Mouse (Mus musculus) CH12.LX (cell line): ENCODE measurements at regions not wholly inside any gene's neighbourhood (a gene's known extent, or its start where the extent isn't known, plus 50 kb on each side); places are given as distances from the start of the nearest gene placed in this dataset.

Experiments used
- DNase-seq: peaks from one replicate; pipeline ENCODE4 v3.0.0-alpha.2; 2013; ENCODE audit errors: extremely low read depth
- H3K27ac ChIP-seq: 2 replicates; pipeline ENCODE4 v1.5.1; 2012; ENCODE audit warnings: low read depth, mild to moderate bottlenecking, control low read depth, moderate library complexity; ENCODE audit not compliant: insufficient read depth
- H3K27me3 ChIP-seq: replicated peaks from 2 replicates; pipeline ENCODE3; 2012; ENCODE audit warnings: inconsistent platforms
- H3K36me3 ChIP-seq, 2 experiments: replicated peaks in 1 of 2; 2 replicates each; pipeline versions ENCODE3 to v1.6.1; 2012; ENCODE audit warnings: inconsistent platforms in 1 of 2, low read length in 1 of 2, mild to moderate bottlenecking in 1 of 2, mixed read lengths in 1 of 2, moderate library complexity in 1 of 2; ENCODE audit not compliant: control insufficient read depth in 1 of 2, insufficient read depth in 1 of 2
- H3K4me1 ChIP-seq, 2 experiments: 2 replicates each; pipeline ENCODE4 v1.6.1; 2012; ENCODE audit warnings: inconsistent platforms in 1 of 2, moderate library complexity in 1 of 2; ENCODE audit not compliant: insufficient read depth in 2 of 2, control insufficient read depth in 1 of 2
- H3K4me2 ChIP-seq: 2 replicates; pipeline ENCODE4 v1.6.1; 2012; ENCODE audit warnings: low read depth, mild to moderate bottlenecking, control low read depth; ENCODE audit not compliant: poor library complexity, insufficient read depth, severe bottlenecking
- H3K4me3 ChIP-seq, 3 experiments: fragments of 150-350 bp in 1 of 3; sonication (generic) in 1 of 3; replicated peaks in 1 of 3; 2 replicates each; pipeline versions ENCODE3 to v1.5.1; 2011 to 2012; ENCODE audit warnings: low read depth in 2 of 3, low read length in 2 of 3, mild to moderate bottlenecking in 2 of 3, moderate library complexity in 2 of 3, control low read depth in 1 of 3, improper control_type of control experiment in 1 of 3, inconsistent platforms in 1 of 3, mixed read lengths in 1 of 3; ENCODE audit not compliant: poor library complexity in 1 of 3
- H3K79me2 ChIP-seq: replicated peaks from 2 replicates; pipeline ENCODE4 v1.6.1; 2012; ENCODE audit warnings: mild to moderate bottlenecking, moderate library complexity; ENCODE audit not compliant: control insufficient read depth, poor library complexity, insufficient read depth, severe bottlenecking; ENCODE audit errors: extremely low read depth
- H3K9ac ChIP-seq: 2 replicates; pipeline ENCODE4 v1.6.1; 2012; ENCODE audit warnings: low read depth, mild to moderate bottlenecking, control low read depth, moderate library complexity; ENCODE audit not compliant: insufficient read depth
- H3K9me3 ChIP-seq: replicated peaks from 2 replicates; pipeline ENCODE3; 2012; ENCODE audit warnings: low read length, inconsistent platforms, mixed read lengths
- CHD2 ChIP-seq: IDR thresholded peaks from 2 replicates; pipeline ENCODE4 v1.6.1; 2011; ENCODE audit warnings: low read length, improper control_type of control experiment
- CTCF ChIP-seq, 2 experiments: IDR thresholded peaks in 1 of 2; conservative IDR thresholded peaks in 1 of 2; 2 replicates each; pipeline ENCODE4 v1.5.1; 2011 to 2012; ENCODE audit warnings: low read depth in 2 of 2, low read length in 2 of 2, improper control_type of control experiment in 1 of 2, inconsistent platforms in 1 of 2, mild to moderate bottlenecking in 1 of 2, moderate library complexity in 1 of 2
- ELF1 ChIP-seq: IDR thresholded peaks from 2 replicates; pipeline ENCODE4 v1.6.1; 2014; ENCODE audit warnings: low read depth, mild to moderate bottlenecking, inconsistent platforms, low read length, improper control_type of control experiment
- ETS1 ChIP-seq: conservative IDR thresholded peaks from 2 replicates; pipeline ENCODE4 v1.6.1; 2012; ENCODE audit warnings: low read depth, mild to moderate bottlenecking, inconsistent platforms, low read length, improper control_type of control experiment, moderate library complexity
- GABPA ChIP-seq: IDR thresholded peaks from 2 replicates; pipeline ENCODE4 v1.6.1; 2012; ENCODE audit warnings: low read depth, low read length, improper control_type of control experiment, inconsistent platforms; ENCODE audit not compliant: insufficient replicate concordance
- IRF4 ChIP-seq: IDR thresholded peaks from 2 replicates; pipeline ENCODE4 v1.6.1; 2014; ENCODE audit warnings: low read depth, mild to moderate bottlenecking, inconsistent platforms, low read length, improper control_type of control experiment
- JUN ChIP-seq: IDR thresholded peaks from 2 replicates; pipeline ENCODE4 v1.6.1; 2011; ENCODE audit warnings: low read depth, mild to moderate bottlenecking, low read length, improper control_type of control experiment, moderate library complexity; ENCODE audit not compliant: insufficient read depth
- NELFE ChIP-seq: IDR thresholded peaks from 2 replicates; pipeline ENCODE4 v1.6.1; 2011; ENCODE audit warnings: low read depth, low read length, improper control_type of control experiment
- NRF1 ChIP-seq: IDR thresholded peaks from 2 replicates; pipeline ENCODE4 v1.6.1; 2014; ENCODE audit warnings: low read depth, mild to moderate bottlenecking, inconsistent platforms, low read length, improper control_type of control experiment, moderate library complexity
- POLR2AphosphoS2 ChIP-seq: IDR thresholded peaks from 2 replicates; pipeline ENCODE4 v1.6.1; 2011; ENCODE audit warnings: low read depth, low read length, improper control_type of control experiment
- RCOR1 ChIP-seq: conservative IDR thresholded peaks from 2 replicates; pipeline ENCODE4 v1.6.1; 2012; ENCODE audit warnings: low read depth, mild to moderate bottlenecking, inconsistent platforms, low read length, improper control_type of control experiment
- SIN3A ChIP-seq: IDR thresholded peaks from 2 replicates; pipeline ENCODE4 v1.6.1; 2012; ENCODE audit warnings: low read length, improper control_type of control experiment, inconsistent platforms
- SMC3 ChIP-seq: IDR thresholded peaks from 2 replicates; pipeline ENCODE4 v1.6.1; 2011; ENCODE audit warnings: low read depth, low read length, improper control_type of control experiment
- TCF12 ChIP-seq: IDR thresholded peaks from 2 replicates; pipeline ENCODE4 v1.6.1; 2014; ENCODE audit warnings: low read depth, mild to moderate bottlenecking, inconsistent platforms, low read length, improper control_type of control experiment
- UBTF ChIP-seq: IDR thresholded peaks from 2 replicates; pipeline ENCODE4 v1.6.1; 2012; ENCODE audit warnings: low read depth, mild to moderate bottlenecking, inconsistent platforms, low read length, improper control_type of control experiment, moderate library complexity
- USF1 ChIP-seq: IDR thresholded peaks from 2 replicates; pipeline ENCODE4 v1.6.1; 2014; ENCODE audit warnings: low read depth, mild to moderate bottlenecking, inconsistent platforms, low read length, improper control_type of control experiment
- ZC3H11A ChIP-seq: IDR thresholded peaks from 2 replicates; pipeline ENCODE4 v1.6.1; 2012; ENCODE audit warnings: low read depth, mild to moderate bottlenecking, inconsistent platforms, low read length, improper control_type of control experiment
- ZKSCAN1 ChIP-seq: IDR thresholded peaks from 2 replicates; pipeline ENCODE4 v1.6.1; 2012; ENCODE audit warnings: low read depth, inconsistent platforms, low read length, improper control_type of control experiment, borderline replicate concordance
- dilution Hi-C: fragments of 300-500 bp; cut with MboI; formaldehyde crosslinking; loops from 2 replicates; pipeline ENCODE4 v1.14.3; 2020; ENCODE audit warnings: low sequenced_read_pairs; ENCODE audit not compliant: extremely low pct_unique_long_range_greater_than_20kb, extremely low pct_ligation_motif_present
- in situ Hi-C: fragments of 300-500 bp; cut with MboI; formaldehyde crosslinking; loops from 3 replicates; pipeline ENCODE4 v1.14.3; 2019; ENCODE audit warnings: low sequenced_read_pairs, low pct_ligation_motif_present, low pct_unique_long_range_greater_than_20kb, mixed read lengths

GRCm38 (mm10) chr5:91303702-91304101, 99.1 kb downstream of the Btc start:
- Histone ChIP-seq H3K27ac (no peak overlapping the region), H3K9me3 (no peaks in the 10 kb centered on the region), H3K4me1 (no peaks in the 10 kb centered on the region), H3K4me3 (no peak overlapping the region), H3K4me2 (no peak overlapping the region), H3K9ac (no peak overlapping the region), H3K36me3 (no peaks in the 10 kb centered on the region), H3K27me3 (no peaks in the 10 kb centered on the region), H3K79me2 (no peaks in the 10 kb centered on the region)
- dilution Hi-C loops (no loop called here), in situ Hi-C loops (loop anchor here (10.0 to 25.0 kb wide), 2 partner anchors 266 to 329 kb away; partner anchors contain the start of gene Epgn)
- DNase-seq = no peak
- TF ChIP-seq SIN3A (no peak), CHD2 (no peak), UBTF (no peak), JUN (no peak), ZC3H11A (no peak), RCOR1 (no peak), ELF1 (no peak), ETS1 (no peak), GABPA (no peak), USF1 (no peak), NELFE (no peak), IRF4 (no peak), ZKSCAN1 (no peak)

- in situ Hi-C loops (loop anchor here (10.0 to 25.0 kb wide), 2 partner anchors 270 to 332 kb away; partner anchors contain the start of gene Epgn), dilution Hi-C loops (no loop called here)
- DNase-seq = no peak
- H3K9ac ChIP-seq = no peak overlapping the region
- TF ChIP-seq TCF12 (no peak), POLR2AphosphoS2 (no peak), NRF1 (no peak), ZKSCAN1 (no peak), CTCF (conservative IDR thresholded peaks at IDR 0.05 in 1 of 2, IDR thresholded peaks at IDR 0.05 in 1 of 2; ENCODE audit: low read depth in 2 of 2, low read length in 2 of 2) (0 out of 4 replicates have a peak, but pooled peaks of 1 of the 2 experiments have one; percentile 2), USF1 (no peak), SMC3 (peak; percentile 31), UBTF (no peak), IRF4 (no peak)
- H3K4me1 ChIP-seq = no peaks in the 10 kb centered on the region
- H3K4me2 ChIP-seq = no peak overlapping the region
- no peaks in the 10 kb centered on the region for H3K79me2 ChIP-seq
- H3K36me3 ChIP-seq = no peaks in the 10 kb centered on the region
- H3K27ac ChIP-seq = no peak overlapping the region
- H3K4me3 ChIP-seq = no peak overlapping the region
- H3K27me3 ChIP-seq = no peaks in the 10 kb centered on the region
- no peaks in the 10 kb centered on the region for H3K9me3 ChIP-seq
Measured at GRCm38 (mm10) chr5:91307031-91307430, 95.8 kb downstream of the Btc start.
